ENCODE assay signal across 13 mouse cellular contexts in genomic region chr9:72656940-72657339, GRCm38 (mm10). TPM values are rescaled to one million over a fixed set of nuclear protein-coding genes. Genes with fewer than 3 reads are reported as not detected.
DNase-seq lines count a peak whose midpoint lies in the region; ATAC-seq and TF ChIP-seq lines count a peak whose summit lies in the region.
"Had no signal": no experiment of that assay in that cellular context is flagged by ENCODE, and none has a peak within 500 bp of the region (broad histone marks: within the 10 kb centered on the region; RNA-seq: fewer than 3 reads in every experiment).

No protein-coding gene starts in this region.

- DNase-seq in gastrocnemius, adult 2 months = no peak
- no peak for DNase-seq in gastrocnemius, postnatal 25 days
- no peak for DNase-seq in kidney, postnatal 0 days (ENCODE audit: low spot score)
- no peak for DNase-seq in kidney, adult 18-20 months
- DNase-seq in liver, postnatal 0 days = no peak
- no peak for DNase-seq in ovary, postnatal 14 days (ENCODE audit: low spot score)
- DNase-seq in gastrocnemius, postnatal 36 days = no peak
- DNase-seq: adrenal gland, postnatal 10 days; embryo, embryonic 11 days; midbrain, embryonic 14.5 days had no signal

- no peak for ATAC-seq in kidney, postnatal 0 days (replicated peaks; ENCODE audit: low FRiP score, low read depth)
- ATAC-seq in common myeloid progenitor, adult 5-6 weeks (replicated peaks; ENCODE audit: low read depth, poor library complexity, severe bottlenecking) = peak; percentile 44
- ATAC-seq in liver, postnatal 0 days = no peak
- ATAC-seq: Patski had no signal

- WGBS in kidney, postnatal 0 days = 50% methylated on average over 3 of the region's 3 CpGs
- 25% methylated on average over 3 of the region's 3 CpGs for WGBS in liver, postnatal 0 days (ENCODE audit: insufficient replicate concordance)

- no peak for TF ChIP-seq CTCF in gastrocnemius, adult 2 months (IDR thresholded peaks at IDR 0.05)
- TF ChIP-seq CTCF in kidney, postnatal 0 days (IDR thresholded peaks at IDR 0.05; ENCODE audit: low read depth) = no peak
- TF ChIP-seq CTCF in liver, postnatal 0 days (IDR thresholded peaks at IDR 0.05; ENCODE audit: low read depth) = no peak

- TF ChIP-seq EP300 in liver, postnatal 0 days (IDR thresholded peaks at IDR 0.05; ENCODE audit: low read depth) = no peak

- H3K9me3 ChIP-seq in kidney, postnatal 0 days (replicated peaks; ENCODE audit: low read length) = no peaks in the 10 kb centered on the region
- H3K9me3 ChIP-seq in liver, postnatal 0 days (ENCODE audit: low read length) = no peaks in the 10 kb centered on the region
- H3K9me3 ChIP-seq: limb, embryonic 13.5 days had no signal

- no peak overlapping the region for H3K9ac ChIP-seq in kidney, postnatal 0 days (ENCODE audit: low read depth, low read length)
- H3K9ac ChIP-seq in liver, postnatal 0 days (replicated peaks) = 0 out of 2 replicates have a peak overlapping the region, but pooled peaks have one; percentile 16
- H3K9ac ChIP-seq: limb, embryonic 13.5 days had no signal

- peak overlapping the region; percentile 44; the same call in 1 of the 2 replicates for H3K27ac ChIP-seq in gastrocnemius, adult 2 months
- peak overlapping the region; percentile 68 for H3K27ac ChIP-seq in kidney, postnatal 0 days
- 0 out of 2 replicates have a peak overlapping the region, but pooled peaks have one; percentile 34 for H3K27ac ChIP-seq in liver, postnatal 0 days (ENCODE audit: low read depth)
- H3K27ac ChIP-seq: limb, embryonic 13.5 days had no signal

- no peak overlapping the region for H3K4me3 ChIP-seq in gastrocnemius, adult 2 months
- H3K4me3 ChIP-seq in kidney, postnatal 0 days (replicated peaks; ENCODE audit: low read depth, low read length) = no peak overlapping the region
- no peak overlapping the region for H3K4me3 ChIP-seq in liver, postnatal 0 days (ENCODE audit: low read depth, low read length)
- H3K4me3 ChIP-seq: limb, embryonic 13.5 days had no signal

- H3K4me1 ChIP-seq in kidney, postnatal 0 days (replicated peaks; ENCODE audit: insufficient read depth, low read length) = 0 out of 2 replicates have a peak, but pooled peaks cover 7% of the 10 kb centered on the region
- peaks cover 28% of the 10 kb centered on the region for H3K4me1 ChIP-seq in liver, postnatal 0 days (ENCODE audit: insufficient read depth)

- intact Hi-C loops in gastrocnemius, adult 2 months (cut with DNase I) = no loop called here
- intact Hi-C loops in gastrocnemius, postnatal 36 days (cut with DNase I) = no loop called here

- H3K4me2 ChIP-seq in kidney, postnatal 0 days (ENCODE audit: low read length) = no peak overlapping the region
- no peak overlapping the region for H3K4me2 ChIP-seq in liver, postnatal 0 days (ENCODE audit: low read depth, low read length)
- H3K4me2 ChIP-seq: limb, embryonic 13.5 days had no signal

- H3K36me3 ChIP-seq in kidney, postnatal 0 days (ENCODE audit: insufficient read depth, low read length) = no peaks in the 10 kb centered on the region
- H3K36me3 ChIP-seq in liver, postnatal 0 days (replicated peaks; ENCODE audit: insufficient read depth, low read length) = no peaks in the 10 kb centered on the region
- H3K36me3 ChIP-seq: limb, embryonic 13.5 days had no signal

- H3K27me3 ChIP-seq in kidney, postnatal 0 days (ENCODE audit: insufficient read depth, low read length) = no peaks in the 10 kb centered on the region
- no peaks in the 10 kb centered on the region for H3K27me3 ChIP-seq in liver, postnatal 0 days (ENCODE audit: insufficient read depth, low read length)
- H3K27me3 ChIP-seq: limb, embryonic 13.5 days; Patski had no signal

RNA-seq across cellular contexts. Expression of gene Nedd4, which starts 5.2 kb away (rescaled TPM):
- 100 to 1,000 TPM; 273 to 325 TPM for total RNA-seq in gastrocnemius, adult 2 months (2021)
- total RNA-seq in gastrocnemius, postnatal 25 days (2021) = 100 to 1,000 TPM; 238 to 268 TPM
- polyA plus RNA-seq in kidney, postnatal 0 days (2015; fragmentation: Nextera tagmentation; extraction: Ambion mirVana) = 377 and 437 TPM in 2 replicates
- 328 and 339 TPM in 2 replicates for total RNA-seq in common myeloid progenitor, adult 5-6 weeks (2017)
- 56.7 and 70.3 TPM in 2 replicates for polyA plus RNA-seq in liver, postnatal 0 days (2015; fragmentation: Nextera tagmentation; extraction: Ambion mirVana)
- total RNA-seq in gastrocnemius, postnatal 36 days (2021) = 100 to 1,000 TPM; 250 to 283 TPM
